Mouse (Mus musculus) kidney, adult 2 months (tissue): ENCODE data around the gene Rassf1.

ENCODE experiments used
- CTCF ChIP-seq: fragments of 200-500 bp; conservative IDR thresholded peaks from 2 replicates; pipeline ENCODE4 v1.5.1; 2011; ENCODE audit warnings: low read depth, mild to moderate bottlenecking, control low read depth, low read length, moderate library complexity, mixed read lengths; ENCODE audit not compliant: insufficient read depth, insufficient read length
- POLR2A ChIP-seq: fragments of 200-500 bp; IDR thresholded peaks from one replicate; pipeline ENCODE4 v1.6.1; 2011; ENCODE audit warnings: low read depth, low read length, control low read depth

GRCm38 (mm10) chr9:107599842-107600241 lies 48.5 kb downstream of the Rassf1 start:
- TF ChIP-seq CTCF (no peak), POLR2A (no peak)
